Mouse (Mus musculus) heart, embryonic 16.5 days (tissue): ENCODE measurements around the gene Gpr180. TPM values are rescaled to one million over a fixed set of nuclear protein-coding genes. Genes with fewer than 3 reads are reported as not detected.
A peak's percentile ranks its signal among the peaks of the same experiment; 100 is the strongest.

ENCODE experiments used
- ATAC-seq: fragments of 200-750 bp; cut with Nextera tagmentation; replicated peaks from 2 replicates; pipeline ENCODE4 v1.8.0; 2017; ENCODE audit warnings: moderate number of reproducible peaks; ENCODE audit not compliant: insufficient read depth, low FRiP score; ENCODE audit errors: extremely low read depth
- H3K27ac ChIP-seq: fragments of 300-500 bp; sonication (generic); 2 replicates; pipeline ENCODE4 v1.5.1; 2014; ENCODE audit warnings: mild to moderate bottlenecking, low read length, control low read depth, moderate library complexity
- H3K27me3 ChIP-seq: fragments of 300-500 bp; sonication (generic); 2 replicates; pipeline ENCODE4 v1.6.1; 2014; ENCODE audit warnings: low read length, mixed read lengths; ENCODE audit not compliant: control insufficient read depth, insufficient read depth
- H3K36me3 ChIP-seq: fragments of 300-500 bp; sonication (generic); 2 replicates; pipeline ENCODE4 v1.6.1; 2014; ENCODE audit not compliant: control insufficient read depth, insufficient read depth
- H3K4me1 ChIP-seq: fragments of 300-500 bp; sonication (generic); 2 replicates; pipeline ENCODE4 v1.6.1; 2014; ENCODE audit warnings: low read length, mixed read lengths; ENCODE audit not compliant: control insufficient read depth, insufficient read depth
- H3K4me2 ChIP-seq: fragments of 300-500 bp; sonication (generic); 2 replicates; pipeline ENCODE4 v1.6.1; 2014; ENCODE audit warnings: low read depth, mild to moderate bottlenecking, control low read depth, low read length
- H3K4me3 ChIP-seq: fragments of 300-500 bp; sonication (generic); 2 replicates; pipeline ENCODE4 v1.5.1; 2014; ENCODE audit warnings: mild to moderate bottlenecking, control low read depth, low read length
- H3K9ac ChIP-seq: fragments of 300-500 bp; sonication (generic); 2 replicates; pipeline ENCODE4 v1.6.1; 2014; ENCODE audit warnings: low read length, control low read depth
- H3K9me3 ChIP-seq: fragments of 300-500 bp; sonication (generic); replicated peaks from 2 replicates; pipeline ENCODE4 v1.6.1; 2016; ENCODE audit warnings: low read length; ENCODE audit not compliant: control insufficient read depth
- WGBS: fragments of 180-500 bp; shearing (Covaris S2); extraction: QIAGEN DNeasy Blood & Tissue Kit; methylation state at CpG from one replicate; pipeline ENCODE4 v1.1.7; 2014; 5-methylcytosine and 5-hydroxymethylcytosine counted together
- polyA plus RNA-seq: library from polyadenylated mRNA; unstranded; fragments of >200 nt; fragmentation: Nextera tagmentation; extraction: Ambion mirVana; gene quantifications from 2 replicates; pipeline ENCODE4 v1.2.1, GENCODE M21; 2015

The Gpr180 gene
- polyA plus RNA-seq, 1 experiment from 2014 or later, result 39.3 TPM

DNA sequence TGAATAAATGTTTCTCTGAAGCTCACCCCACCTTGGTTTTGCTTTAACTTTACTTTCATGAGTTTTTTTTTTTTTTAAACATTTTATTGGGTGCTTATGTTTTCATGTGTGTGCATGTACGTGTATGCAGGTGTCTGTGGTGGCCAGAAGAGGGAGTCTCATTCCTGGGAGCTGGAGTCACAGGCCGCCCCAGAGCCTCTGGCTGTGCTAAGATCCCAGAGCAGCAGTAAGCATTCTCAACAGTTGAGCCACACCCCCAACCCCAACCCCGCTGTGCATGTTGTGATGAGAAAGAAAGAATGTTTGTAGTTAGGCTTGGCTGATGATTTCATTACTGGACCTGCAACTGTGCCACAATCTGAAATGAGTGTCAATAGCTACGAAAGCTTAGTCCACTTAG, 31.8 kb downstream of the Gpr180 start:
- H3K27ac ChIP-seq, result no peak overlapping the region
- H3K9ac ChIP-seq, result no peak overlapping the region
- no peaks in the 10 kb centered on the region; the same call in 1 of the 2 replicates for H3K9me3 ChIP-seq
- H3K36me3 ChIP-seq, result peaks cover 11% of the 10 kb centered on the region
- no peak overlapping the region for H3K4me2 ChIP-seq
- H3K27me3 ChIP-seq, result no peaks in the 10 kb centered on the region
- ATAC-seq, result no peak
- no peak overlapping the region for H3K4me3 ChIP-seq
- WGBS, result 93% methylated on average over 4 of the region's 4 CpGs
- H3K4me1 ChIP-seq, result no peaks in the 10 kb centered on the region

DNA sequence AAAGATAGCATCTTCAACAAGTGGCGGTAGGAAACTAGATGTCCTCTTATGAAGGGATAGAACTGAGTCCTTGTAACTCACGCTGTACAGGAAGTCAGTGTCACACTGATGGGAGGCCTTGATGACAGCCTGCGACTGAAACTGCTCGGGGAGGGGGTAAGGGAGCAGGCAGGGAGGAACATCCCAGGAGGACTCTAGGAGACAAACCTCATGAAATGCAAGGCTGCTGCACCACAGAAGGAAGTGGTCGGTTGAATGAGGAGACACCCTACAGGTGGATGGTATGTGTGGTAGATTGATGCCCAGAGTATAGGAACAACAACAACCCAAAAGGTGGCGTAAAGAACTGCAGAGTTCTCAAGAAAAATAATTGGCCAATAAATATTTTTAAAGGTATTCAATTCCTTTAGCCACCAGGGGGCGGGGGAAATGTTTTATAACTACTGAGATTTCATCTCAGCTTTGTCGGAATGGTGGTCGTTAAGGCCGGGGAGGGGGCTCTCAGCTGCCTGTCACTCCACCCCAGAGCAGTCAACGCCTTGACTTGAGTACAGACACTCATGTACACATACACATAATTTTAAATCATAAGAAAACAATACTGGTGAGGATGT, 36.7 kb downstream of the Gpr180 start:
- 61% methylated on average over 11 of the region's 11 CpGs for WGBS
- Histone ChIP-seq H3K36me3 (peaks cover 5% of the 10 kb centered on the region; the same call in 1 of the 2 replicates), H3K4me2 (no peak overlapping the region), H3K27ac (no peak overlapping the region), H3K4me3 (no peak overlapping the region), H3K9me3 (no peaks in the 10 kb centered on the region), H3K9ac (no peak overlapping the region), H3K27me3 (no peaks in the 10 kb centered on the region), H3K4me1 (no peaks in the 10 kb centered on the region)
- ATAC-seq, result no peak; the same call in 1 of the 2 replicates

DNA sequence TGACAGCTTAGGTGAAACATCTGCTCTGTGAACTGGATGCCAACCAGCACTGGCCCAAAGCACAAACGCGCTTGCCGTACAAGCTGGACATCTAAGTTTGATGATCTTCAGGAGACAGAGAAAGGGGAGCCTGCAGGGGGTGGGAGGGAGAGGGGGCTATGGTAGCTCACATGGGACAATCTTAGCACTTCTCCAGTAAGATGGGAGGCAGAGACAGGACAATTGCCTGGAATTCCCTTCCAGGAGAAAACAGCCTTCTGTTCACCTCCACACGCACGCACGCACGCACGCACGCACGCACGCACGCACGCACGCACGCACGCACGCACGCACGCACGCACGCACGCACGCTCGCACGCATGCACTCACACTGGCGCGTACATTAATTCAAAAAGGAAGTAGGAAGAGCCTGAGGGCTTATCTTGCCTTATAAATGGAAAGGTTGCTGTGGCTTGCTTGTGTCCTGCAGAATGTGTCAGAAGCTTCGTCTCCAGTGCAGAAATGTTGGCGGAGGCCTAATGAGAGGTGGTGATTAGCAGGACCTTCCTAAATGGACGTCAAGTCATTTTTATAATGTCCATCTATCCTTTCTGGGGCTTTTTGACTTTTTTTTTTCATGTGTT, 38.2 kb downstream of the Gpr180 start:
- H3K4me2 ChIP-seq, result no peak overlapping the region
- WGBS, result 76% methylated on average over 30 of the region's 30 CpGs
- no peak overlapping the region for H3K4me3 ChIP-seq
- no peak overlapping the region for H3K27ac ChIP-seq
- H3K9ac ChIP-seq, result no peak overlapping the region
- peaks cover 2% of the 10 kb centered on the region; the same call in 1 of the 2 replicates for H3K4me1 ChIP-seq
- no peaks in the 10 kb centered on the region for H3K27me3 ChIP-seq
- H3K9me3 ChIP-seq, result no peaks in the 10 kb centered on the region
- ATAC-seq, result no peak
- H3K36me3 ChIP-seq, result no peaks in the 10 kb centered on the region

DNA sequence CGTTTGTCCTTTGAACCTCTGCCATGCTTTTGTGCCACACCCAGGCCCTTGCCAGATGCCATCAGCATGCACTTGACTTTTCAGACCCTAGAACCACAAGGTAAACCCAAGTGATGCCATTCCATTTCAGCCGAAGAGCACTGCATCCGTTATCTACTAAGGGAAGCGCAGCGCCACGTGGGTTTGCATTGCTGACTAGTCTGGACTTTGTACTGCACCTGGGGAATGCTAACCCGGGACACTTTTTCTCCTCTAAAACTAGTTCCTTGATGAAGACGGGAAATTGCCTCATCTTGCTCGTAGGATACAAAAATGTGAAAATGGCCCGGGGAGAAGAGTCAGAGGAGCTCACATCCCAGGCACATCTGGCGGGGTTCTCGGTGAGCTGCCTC, 38.7 kb downstream of the Gpr180 start:
- ATAC-seq, result no peak
- Histone ChIP-seq H3K27me3 (no peaks in the 10 kb centered on the region), H3K4me1 (peaks cover 2% of the 10 kb centered on the region; the same call in 1 of the 2 replicates), H3K36me3 (no peaks in the 10 kb centered on the region), H3K9me3 (no peaks in the 10 kb centered on the region), H3K4me2 (no peak overlapping the region), H3K27ac (no peak overlapping the region), H3K9ac (no peak overlapping the region), H3K4me3 (no peak overlapping the region)
- 81% methylated on average over 12 of the region's 12 CpGs for WGBS

DNA sequence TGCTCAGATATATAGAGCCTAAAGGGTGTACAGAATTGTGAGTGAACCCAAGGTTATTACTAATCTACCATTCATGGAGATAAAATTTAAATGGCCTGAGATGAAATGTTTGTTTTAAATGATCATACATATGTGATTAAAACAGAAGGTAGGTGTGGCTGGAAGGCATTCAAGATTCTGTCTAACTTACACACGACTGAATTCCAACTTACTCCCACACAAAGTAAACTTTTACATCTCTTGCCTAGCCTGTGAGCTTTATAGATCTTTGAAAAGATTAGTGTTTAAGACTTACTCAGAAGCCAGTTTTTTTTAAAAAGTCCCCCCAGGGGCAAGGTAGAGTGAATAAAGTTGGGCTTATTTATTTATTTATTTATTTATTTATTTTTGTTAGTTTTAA, 42.3 kb downstream of the Gpr180 start:
- peaks cover 2% of the 10 kb centered on the region; the same call in 1 of the 2 replicates for H3K4me1 ChIP-seq
- WGBS, result 43% methylated on average over 1 of the region's 1 CpGs
- no peak overlapping the region for H3K9ac ChIP-seq
- no peaks in the 10 kb centered on the region for H3K9me3 ChIP-seq
- no peak overlapping the region for H3K4me2 ChIP-seq
- no peak overlapping the region for H3K27ac ChIP-seq
- no peak overlapping the region for H3K4me3 ChIP-seq
- no peak for ATAC-seq
- H3K36me3 ChIP-seq, result no peaks in the 10 kb centered on the region
- H3K27me3 ChIP-seq, result no peaks in the 10 kb centered on the region

DNA sequence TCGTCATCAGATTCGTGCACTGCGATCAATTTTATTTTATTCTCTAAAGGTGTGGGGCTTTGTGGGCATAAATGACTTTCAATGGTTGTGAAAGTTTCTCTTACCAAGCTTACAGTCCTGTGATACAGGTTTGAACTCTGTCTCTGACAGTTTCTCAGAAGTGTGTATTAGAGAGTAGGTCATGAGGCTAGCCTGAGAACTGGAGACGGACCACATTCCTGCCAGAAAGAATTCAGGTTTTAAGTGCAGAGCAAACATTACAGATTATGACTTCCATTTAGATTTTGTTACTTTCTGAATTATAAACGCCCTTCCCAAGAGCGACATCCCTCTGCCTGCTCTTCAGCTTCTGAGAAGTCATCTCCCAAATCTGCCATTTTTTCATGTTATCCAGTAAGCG, 42.7 kb downstream of the Gpr180 start:
- no peak for ATAC-seq
- H3K27me3 ChIP-seq, result no peaks in the 10 kb centered on the region
- peak overlapping the region; percentile 95 for H3K4me2 ChIP-seq
- H3K36me3 ChIP-seq, result no peaks in the 10 kb centered on the region
- H3K4me1 ChIP-seq, result peaks cover 2% of the 10 kb centered on the region; the same call in 1 of the 2 replicates
- H3K27ac ChIP-seq, result peak overlapping the region; percentile 84
- H3K4me3 ChIP-seq, result peak overlapping the region; percentile 73
- 36% methylated on average over 7 of the region's 7 CpGs for WGBS
- H3K9ac ChIP-seq, result peak overlapping the region; percentile 69
- no peaks in the 10 kb centered on the region for H3K9me3 ChIP-seq

DNA sequence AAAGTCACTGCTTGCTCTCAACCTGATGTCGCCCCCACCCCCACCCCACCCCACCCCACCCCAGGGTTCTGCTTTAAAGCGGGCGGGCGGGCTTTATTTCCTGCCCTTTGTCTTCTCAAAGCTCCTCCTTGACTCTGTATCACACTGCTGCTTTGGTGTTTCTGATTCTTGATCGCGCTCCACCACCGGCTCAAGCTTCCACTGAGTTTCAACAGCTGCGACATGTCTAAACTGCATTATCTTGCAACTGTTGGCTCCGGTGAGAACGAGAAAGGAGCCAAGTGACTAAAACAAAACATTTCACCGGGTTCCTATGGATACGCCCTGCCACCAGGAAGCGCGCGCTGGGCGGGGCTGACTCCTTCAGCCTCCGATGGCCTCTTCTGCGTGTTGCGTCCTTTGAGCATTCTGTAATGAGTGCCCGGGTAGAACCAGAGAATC, 43.2 kb downstream of the Gpr180 start:
- peak overlapping the region; percentile 73 for H3K4me3 ChIP-seq
- peaks cover 2% of the 10 kb centered on the region; the same call in 1 of the 2 replicates for H3K4me1 ChIP-seq
- H3K36me3 ChIP-seq, result no peaks in the 10 kb centered on the region
- WGBS, result under 1% methylated on average over 20 of the region's 20 CpGs
- peak overlapping the region; percentile 84 for H3K27ac ChIP-seq
- no peaks in the 10 kb centered on the region for H3K9me3 ChIP-seq
- peak; percentile 88 for ATAC-seq
- peak overlapping the region; percentile 69 for H3K9ac ChIP-seq
- no peaks in the 10 kb centered on the region for H3K27me3 ChIP-seq
- H3K4me2 ChIP-seq, result peak overlapping the region; percentile 95

DNA sequence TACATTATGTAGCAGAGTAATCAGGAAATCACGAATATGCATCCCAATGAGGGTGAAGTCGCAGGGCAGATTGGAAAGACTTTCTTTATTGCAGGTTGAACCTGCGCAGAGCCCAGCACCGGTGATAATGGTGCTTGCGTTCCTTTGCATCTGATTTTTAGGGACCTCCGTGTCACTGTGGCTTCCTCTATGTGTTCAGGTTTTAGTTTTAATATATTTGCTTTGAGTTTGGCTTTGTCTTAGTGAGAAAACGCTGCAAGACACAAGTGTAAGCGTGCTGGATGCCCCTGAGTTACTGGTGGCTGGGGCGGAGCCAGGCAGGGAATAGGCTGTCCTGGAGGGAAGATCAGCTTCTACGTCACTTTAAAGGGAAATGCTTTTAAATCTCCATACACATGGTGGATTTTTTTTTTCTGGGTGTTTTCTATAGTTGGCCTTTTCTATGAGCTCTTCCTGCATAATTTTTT, 43.8 kb downstream of the Gpr180 start:
- peak overlapping the region; percentile 84 for H3K27ac ChIP-seq
- no peaks in the 10 kb centered on the region for H3K9me3 ChIP-seq
- peaks cover 2% of the 10 kb centered on the region; the same call in 1 of the 2 replicates for H3K4me1 ChIP-seq
- H3K27me3 ChIP-seq, result no peaks in the 10 kb centered on the region
- H3K4me3 ChIP-seq, result peak overlapping the region; percentile 73
- peak overlapping the region; percentile 95 for H3K4me2 ChIP-seq
- H3K36me3 ChIP-seq, result no peaks in the 10 kb centered on the region
- 7% methylated on average over 10 of the region's 10 CpGs for WGBS
- peak overlapping the region; percentile 69 for H3K9ac ChIP-seq
- ATAC-seq, result peak; percentile 76

DNA sequence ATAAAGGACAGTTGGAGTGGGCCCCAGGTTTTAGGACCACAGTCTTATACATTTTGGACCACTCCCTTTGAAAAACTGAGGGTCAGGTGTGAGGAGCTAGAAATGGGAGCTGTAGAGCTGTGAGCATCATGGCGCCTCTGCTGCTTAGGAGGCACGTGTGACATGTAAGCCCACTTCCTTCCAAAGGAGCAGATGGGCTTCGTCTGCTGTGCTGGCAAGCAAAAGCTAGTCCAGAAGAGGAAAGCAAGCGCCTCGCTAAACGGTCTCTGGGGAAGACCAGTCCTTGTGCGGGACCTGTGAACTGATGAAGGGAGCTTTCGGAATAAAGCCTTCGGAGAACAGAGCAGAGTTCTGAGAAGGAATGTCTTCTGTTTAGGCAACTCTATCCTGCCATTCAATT, 54.5 kb downstream of the Gpr180 start:
- Histone ChIP-seq H3K36me3 (no peaks in the 10 kb centered on the region), H3K4me3 (no peak overlapping the region), H3K9ac (no peak overlapping the region), H3K27me3 (peaks cover 18% of the 10 kb centered on the region), H3K4me2 (no peak overlapping the region), H3K27ac (no peak overlapping the region), H3K4me1 (no peaks in the 10 kb centered on the region), H3K9me3 (no peaks in the 10 kb centered on the region)
- 75% methylated on average over 9 of the region's 9 CpGs for WGBS
- ATAC-seq, result no peak
